Mouse (Mus musculus): ENCODE measurements at regions not wholly inside any gene's neighbourhood (a gene's known extent, or its start where the extent isn't known, plus 50 kb on each side); places are given as distances from the start of the nearest gene placed in this dataset.

- DNase-seq, result no peak
Observed at GRCm38 (mm10) chr2:172613891-172614391, 64.5 kb downstream of the Tfap2c start.

DNA sequence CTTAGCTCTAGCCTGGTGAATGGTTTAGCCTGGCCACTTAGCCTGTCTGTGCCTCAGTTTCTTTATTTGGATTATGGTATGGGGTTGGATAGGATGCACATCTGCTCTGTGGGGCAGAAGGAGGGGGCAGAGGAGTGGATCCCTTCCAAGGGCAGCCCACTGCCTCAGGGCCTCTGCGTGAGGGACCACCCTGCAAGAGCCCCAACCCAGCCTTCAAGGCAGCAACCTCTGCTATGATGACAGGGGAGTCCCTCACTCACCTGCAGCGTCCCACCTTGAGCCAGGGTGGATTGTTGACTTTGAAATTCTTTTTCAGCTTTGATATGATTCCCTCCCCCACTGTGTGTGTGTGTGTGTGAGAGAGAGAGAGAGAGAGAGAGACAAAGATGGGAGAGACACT is 65.8 kb downstream of the Tfap2c start:
- no peak for DNase-seq

GRCm38 (mm10) chr2:172615582-172615981 is 66.2 kb downstream of the Tfap2c start:
- DNase-seq, result no peak

- no peak for DNase-seq
Observed at GRCm38 (mm10) chr2:172619168-172619567, 69.8 kb downstream of the Tfap2c start.

- DNase-seq, result no peak
Observed at GRCm38 (mm10) chr2:172620001-172620400, 70.6 kb downstream of the Tfap2c start.

- no peak for DNase-seq
Observed at GRCm38 (mm10) chr2:172623707-172624106, 74.3 kb downstream of the Tfap2c start.

- no peak for DNase-seq
Observed at GRCm38 (mm10) chr2:172627353-172628306, 78.2 kb downstream of the Tfap2c start.

DNA sequence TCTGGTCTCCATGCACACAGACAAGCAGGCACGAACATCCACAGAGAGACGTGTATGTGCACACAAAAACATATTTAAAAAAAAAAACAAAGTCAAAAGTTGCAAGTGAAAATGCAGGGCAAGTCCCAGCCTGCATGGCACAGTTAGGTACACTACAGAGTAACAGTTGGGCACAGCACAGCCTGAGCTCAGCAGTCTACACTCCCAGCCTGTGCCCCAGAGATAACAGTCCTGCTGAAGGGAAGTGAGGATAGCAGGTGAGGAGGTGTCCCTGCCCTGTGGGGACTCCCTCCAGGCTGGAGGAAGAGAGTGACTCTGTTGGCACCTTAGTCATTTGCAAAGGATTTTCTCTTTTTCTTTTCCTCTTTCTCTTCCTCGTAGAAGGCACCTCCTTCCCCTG is 80.9 kb downstream of the Tfap2c start:
- no peak for DNase-seq

GRCm38 (mm10) chr2:172642616-172643015 is 93.2 kb downstream of the Tfap2c start:
- DNase-seq, result peak; percentile 10

DNA sequence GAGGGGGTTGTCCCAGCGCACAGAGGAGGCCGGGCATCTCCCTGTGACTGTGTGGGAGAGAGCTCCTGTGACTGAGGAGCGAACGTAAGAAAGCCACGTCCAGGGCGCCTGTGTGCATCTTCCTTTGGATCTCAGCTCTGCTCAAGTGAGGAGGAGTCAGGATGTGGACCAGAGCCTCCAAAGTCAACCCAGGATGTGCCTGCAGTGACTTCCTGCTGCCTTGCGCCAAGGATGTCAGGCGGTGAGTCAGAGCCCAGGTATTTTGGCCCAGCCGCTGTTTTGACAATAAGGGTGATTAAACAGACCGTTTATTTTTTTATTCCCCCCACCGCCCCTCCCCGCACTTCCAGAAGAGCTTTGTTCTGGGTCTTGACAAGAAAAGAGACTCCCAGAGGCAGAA is 94.5 kb downstream of the Tfap2c start:
- DNase-seq, result no peak

- no peak for DNase-seq
Observed at GRCm38 (mm10) chr2:172644451-172644850, 95.1 kb downstream of the Tfap2c start.

- no peak for DNase-seq
Observed at GRCm38 (mm10) chr2:172648072-172648471, 98.7 kb downstream of the Tfap2c start.

GRCm38 (mm10) chr2:172660479-172660878 is 111.1 kb downstream of the Tfap2c start:
- DNase-seq, result no peak

- no peak for DNase-seq
Observed at GRCm38 (mm10) chr2:172660916-172661315, 111.5 kb downstream of the Tfap2c start.

DNA sequence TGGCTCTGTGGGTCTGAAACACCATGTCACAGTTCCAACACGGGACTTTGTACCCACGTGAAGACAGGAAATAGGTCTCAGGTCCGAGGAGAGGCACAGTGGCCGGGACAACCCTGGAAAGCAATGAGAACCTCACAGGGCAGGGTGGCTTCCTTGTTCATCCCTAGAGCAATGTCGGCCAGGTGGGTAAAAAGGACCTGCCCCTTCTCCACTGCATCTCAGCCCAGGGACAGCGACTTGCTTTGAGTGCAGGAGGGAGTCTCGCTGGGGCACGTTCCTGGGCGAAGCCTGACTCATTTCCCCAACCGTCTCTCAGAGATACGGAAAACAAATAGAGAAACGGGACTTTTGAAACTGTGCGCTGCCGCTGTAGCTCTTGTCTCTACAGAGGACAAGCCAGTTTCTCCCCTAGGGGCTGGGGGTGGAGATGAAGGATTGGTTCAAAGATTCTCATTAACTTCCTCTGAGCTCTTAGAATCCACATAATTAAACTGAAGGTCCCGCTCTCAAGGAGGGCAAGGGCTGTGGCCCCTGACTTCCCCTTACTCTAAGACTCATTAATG is 112.1 kb downstream of the Tfap2c start:
- no peak for DNase-seq

- no peak for DNase-seq
Observed at GRCm38 (mm10) chr2:172662165-172662564, 112.8 kb downstream of the Tfap2c start.

DNA sequence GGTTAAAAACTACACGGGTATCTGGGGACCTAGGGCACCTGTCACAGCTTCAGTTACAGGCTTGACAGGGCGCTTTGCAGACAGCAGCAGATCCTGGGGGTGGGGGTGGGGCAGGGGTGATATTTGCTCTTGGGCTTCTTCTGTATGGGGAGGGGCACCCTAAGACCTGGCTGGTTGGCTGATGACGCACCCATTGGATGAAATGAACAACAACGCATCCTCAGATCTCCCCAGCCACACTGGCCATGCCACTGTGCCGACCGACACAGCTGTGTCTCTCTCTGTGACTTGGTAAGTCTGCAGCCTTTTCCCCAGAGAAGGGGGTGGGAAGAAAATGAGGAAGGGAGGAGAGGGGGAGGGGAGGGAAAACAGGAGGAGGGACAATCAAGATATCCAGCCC is 114.3 kb downstream of the Tfap2c start:
- DNase-seq, result no peak

- no peak for DNase-seq
Observed at GRCm38 (mm10) chr2:172673081-172673480, 123.7 kb downstream of the Tfap2c start.

- no peak for DNase-seq
Observed at GRCm38 (mm10) chr2:172674641-172675040, 125.2 kb downstream of the Tfap2c start.

DNA sequence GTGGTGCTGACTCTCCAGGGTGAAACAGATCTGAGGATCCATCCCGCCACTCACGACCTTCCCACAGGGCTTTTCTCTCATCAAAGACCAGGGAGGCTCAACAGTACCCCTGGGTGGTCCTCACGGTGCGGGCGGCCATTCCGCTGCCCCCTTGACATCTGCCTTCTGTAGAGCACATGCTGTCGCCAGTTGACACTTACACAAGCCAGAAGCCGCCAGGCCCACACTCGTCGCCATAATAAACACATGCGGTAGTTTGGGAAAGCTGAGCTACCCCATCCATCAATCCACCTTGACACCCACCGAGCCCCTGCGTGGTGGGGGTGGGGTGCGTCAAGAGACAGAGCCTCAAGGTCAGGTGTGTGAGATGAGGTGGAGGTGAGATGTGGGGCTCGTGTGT is 125.7 kb downstream of the Tfap2c start:
- no peak for DNase-seq

DNA sequence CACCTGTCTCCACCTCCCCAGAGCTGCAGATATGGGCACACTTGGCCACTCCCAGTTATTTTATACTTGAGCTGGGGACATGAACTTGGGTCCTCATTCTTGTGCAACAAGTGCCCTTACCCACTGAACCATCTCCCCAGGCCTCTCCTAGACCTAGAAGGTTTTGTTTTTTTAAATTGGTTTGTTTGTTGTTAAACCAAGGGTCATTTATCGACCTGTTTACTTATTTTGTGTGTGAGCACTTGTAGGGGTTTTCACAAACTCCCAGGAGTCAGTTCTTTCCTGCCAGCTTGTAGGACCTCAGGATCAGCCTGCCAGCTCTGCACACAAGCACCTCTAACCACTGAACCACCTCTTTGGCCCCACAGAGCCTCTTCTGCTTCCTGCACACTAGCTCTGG is 140.8 kb downstream of the Tfap2c start:
- no peak for DNase-seq

DNA sequence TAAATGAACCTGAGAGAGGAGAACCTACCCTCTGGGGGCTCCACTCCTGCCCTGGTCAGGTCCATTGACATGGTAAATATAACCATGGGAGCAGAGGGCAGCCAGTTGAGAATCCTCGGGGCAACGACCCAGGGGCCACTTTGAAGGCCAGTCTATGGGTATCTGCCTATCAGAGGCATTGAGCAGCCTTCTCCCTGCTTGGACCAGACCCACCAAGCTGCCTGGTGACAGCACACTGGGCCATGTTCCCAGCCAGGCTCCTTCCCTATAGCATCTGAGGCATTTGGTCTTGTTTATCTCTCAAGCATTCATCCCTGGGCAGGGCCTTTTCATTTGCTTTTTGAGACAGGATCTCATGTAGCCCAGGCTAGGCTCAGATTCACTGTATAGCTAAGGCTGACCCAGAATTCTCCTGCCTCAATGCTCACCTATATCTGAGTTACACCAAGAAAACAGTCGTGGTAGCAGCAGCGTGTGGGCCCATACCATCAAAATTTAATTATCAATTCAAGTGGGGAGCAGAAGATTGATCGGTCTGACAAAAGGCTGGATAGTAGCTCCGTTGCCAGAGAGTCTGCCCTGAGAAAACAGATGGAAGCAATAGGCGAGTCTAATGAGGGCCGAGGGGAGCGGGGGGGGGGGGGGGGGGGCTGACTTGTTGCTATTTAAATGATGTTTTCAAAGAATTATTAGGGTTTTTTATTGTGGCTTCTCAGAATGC is 141.7 kb downstream of the Tfap2c start:
- no peak for DNase-seq

GRCm38 (mm10) chr2:172698961-172699360 is 149.6 kb downstream of the Tfap2c start:
- no peak for DNase-seq

DNA sequence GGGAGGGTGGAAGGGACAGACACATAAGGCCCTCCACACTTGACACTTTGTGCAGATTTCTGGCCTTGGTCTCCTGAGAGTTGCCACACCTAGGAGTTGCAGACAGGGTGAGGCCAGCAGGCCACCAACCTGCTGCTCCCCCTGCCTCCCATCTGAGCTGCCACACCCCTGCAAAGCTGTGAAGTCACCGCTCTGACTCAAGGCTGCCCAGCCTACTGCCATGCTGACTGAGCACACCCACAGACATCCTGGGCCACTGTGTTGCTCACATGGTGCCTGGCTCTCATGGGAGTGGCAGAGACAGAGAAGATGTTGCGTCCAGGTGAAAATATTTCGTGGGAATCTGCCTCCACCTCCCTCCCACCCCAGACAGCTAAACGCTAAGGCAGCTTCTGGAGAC is 150.3 kb downstream of the Tfap2c start:
- no peak for DNase-seq

Data from layer of hippocampus, adult 9-11 months (tissue).